Mouse (Mus musculus): Measurements from ENCODE around the gene Susd4.

Gene Susd4

GRCm38 (mm10) chr1:182787030-182787429 lies 23.4 kb downstream of the Susd4 start:
- DNase-seq (ENCODE audit: low spot score): no peak

- no peak for DNase-seq (ENCODE audit: low spot score)
Measured at GRCm38 (mm10) chr1:182788896-182789295, 25.2 kb downstream of the Susd4 start.

GRCm38 (mm10) chr1:182792521-182793071 lies 28.9 kb downstream of the Susd4 start:
- DNase-seq (ENCODE audit: low spot score): peak; percentile 29

- DNase-seq (ENCODE audit: low spot score): no peak
Measured at GRCm38 (mm10) chr1:182794221-182794620, 30.6 kb downstream of the Susd4 start.

- DNase-seq (ENCODE audit: low spot score): no peak
Measured at GRCm38 (mm10) chr1:182794628-182795027, 31.0 kb downstream of the Susd4 start.

- no peak for DNase-seq (ENCODE audit: low spot score)
Measured at GRCm38 (mm10) chr1:182797048-182797447, 33.4 kb downstream of the Susd4 start.

- no peak for DNase-seq (ENCODE audit: low spot score)
Measured at GRCm38 (mm10) chr1:182801590-182801989, 37.9 kb downstream of the Susd4 start.

GRCm38 (mm10) chr1:182802891-182803290 lies 39.2 kb downstream of the Susd4 start:
- no peak for DNase-seq (ENCODE audit: low spot score)

- DNase-seq (ENCODE audit: low spot score): no peak
Measured at GRCm38 (mm10) chr1:182813991-182814390, 50.3 kb downstream of the Susd4 start.

GRCm38 (mm10) chr1:182814566-182814965 lies 50.9 kb downstream of the Susd4 start:
- no peak for DNase-seq (ENCODE audit: low spot score)

GRCm38 (mm10) chr1:182817106-182817505 lies 53.4 kb downstream of the Susd4 start:
- DNase-seq (ENCODE audit: low spot score): no peak

- no peak for DNase-seq (ENCODE audit: low spot score)
Measured at GRCm38 (mm10) chr1:182817624-182818023, 54.0 kb downstream of the Susd4 start.

- no peak for DNase-seq (ENCODE audit: low spot score)
Measured at GRCm38 (mm10) chr1:182818931-182819330, 55.3 kb downstream of the Susd4 start.

- no peak for DNase-seq (ENCODE audit: low spot score)
Measured at GRCm38 (mm10) chr1:182822729-182823128, 59.1 kb downstream of the Susd4 start.

- DNase-seq (ENCODE audit: low spot score): no peak
Measured at GRCm38 (mm10) chr1:182823723-182824421, 60.2 kb downstream of the Susd4 start.

- no peak for DNase-seq (ENCODE audit: low spot score)
Measured at GRCm38 (mm10) chr1:182826557-182826956, 62.9 kb downstream of the Susd4 start.

- no peak for DNase-seq (ENCODE audit: low spot score)
Measured at GRCm38 (mm10) chr1:182838061-182838460, 74.4 kb downstream of the Susd4 start.

GRCm38 (mm10) chr1:182839332-182839929 lies 75.8 kb downstream of the Susd4 start:
- no peak for DNase-seq (ENCODE audit: low spot score)

- peak; percentile 7 for DNase-seq (ENCODE audit: low spot score)
Measured at GRCm38 (mm10) chr1:182840011-182840410, 76.4 kb downstream of the Susd4 start.

GRCm38 (mm10) chr1:182840606-182841005 lies 76.9 kb downstream of the Susd4 start:
- no peak for DNase-seq (ENCODE audit: low spot score)

GRCm38 (mm10) chr1:182849556-182849955 lies 85.9 kb downstream of the Susd4 start:
- DNase-seq (ENCODE audit: low spot score): no peak

GRCm38 (mm10) chr1:182850080-182850479 lies 86.4 kb downstream of the Susd4 start:
- DNase-seq (ENCODE audit: low spot score): no peak

GRCm38 (mm10) chr1:182852158-182852557 lies 88.5 kb downstream of the Susd4 start:
- DNase-seq (ENCODE audit: low spot score): no peak

- DNase-seq (ENCODE audit: low spot score): no peak
Measured at GRCm38 (mm10) chr1:182856636-182857035, 93.0 kb downstream of the Susd4 start.

Data from adipocyte (in vitro differentiated cells).